ENCODE assay signal across 9 mouse cellular contexts in the genomic region with DNA sequence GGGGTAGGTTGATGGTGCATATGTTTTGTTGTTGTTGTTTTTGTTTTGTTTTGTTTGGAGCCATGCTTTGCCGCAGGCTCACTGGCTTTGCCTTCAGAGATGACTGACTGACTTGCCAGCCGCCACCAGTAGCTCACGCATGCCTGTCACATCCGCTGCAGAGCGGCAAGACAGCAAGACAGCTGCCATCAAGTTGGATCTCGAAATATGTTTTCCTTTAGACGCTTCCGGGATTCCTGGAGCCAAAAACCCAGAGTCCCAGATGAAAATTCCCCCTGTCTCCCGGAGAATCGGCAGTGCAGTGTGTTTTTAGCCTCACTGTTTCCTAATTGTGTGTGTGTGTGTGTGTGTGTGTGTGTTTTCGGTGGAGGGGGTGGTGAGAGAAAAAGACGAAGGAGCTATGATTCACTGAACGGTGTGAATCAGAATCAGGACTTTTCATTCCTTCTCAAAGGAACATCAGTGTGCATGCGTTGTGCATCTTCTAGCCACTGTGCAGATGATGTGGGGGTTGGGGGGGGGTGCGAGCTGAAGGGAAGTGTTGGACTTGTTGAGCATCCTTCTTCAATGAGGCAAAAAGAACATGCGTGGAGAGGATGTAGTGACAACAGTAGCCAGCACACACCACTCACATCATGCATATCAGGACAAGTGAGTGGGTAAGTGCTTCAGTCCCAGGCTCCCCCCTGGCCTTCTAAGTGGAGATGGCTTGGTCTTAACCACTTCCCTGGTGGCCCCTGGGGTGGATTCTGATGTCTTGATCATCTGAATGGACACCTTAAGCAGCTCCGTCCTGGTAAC.
DNase-seq lines count a peak whose midpoint lies in the region; ATAC-seq and TF ChIP-seq lines count a peak whose summit lies in the region.
"Had no signal": no experiment of that assay in that cellular context is flagged by ENCODE, and none has a peak within 500 bp of the region (broad histone marks: within the 10 kb centered on the region; RNA-seq: fewer than 3 reads in every experiment).

No protein-coding gene starts in this region.

- peak overlapping the region; percentile 76; the same call in 1 of the 2 replicates for H3K27ac ChIP-seq in testis, adult 2 months (ENCODE audit: control insufficient read depth, insufficient read depth, low read depth, low read length)
- no peak overlapping the region for H3K27ac ChIP-seq in small intestine, adult 2 months (ENCODE audit: insufficient read depth, low read depth, low read length)

- no peak for ATAC-seq in megakaryocyte-erythroid progenitor cell, adult 5-6 weeks (replicated peaks; ENCODE audit: low FRiP score, low TSS enrichment, poor library complexity, severe bottlenecking)

- H3K4me1 ChIP-seq in testis, adult 2 months (ENCODE audit: control insufficient read depth, insufficient read depth, low read length) = peaks cover 13% of the 10 kb centered on the region
- peaks cover 9% of the 10 kb centered on the region for H3K4me1 ChIP-seq in small intestine, adult 2 months (ENCODE audit: control insufficient read depth, insufficient read depth, insufficient read length, low read length)

- WGBS in small intestine, adult 2 months = 71% methylated on average over 17 of the region's 17 CpGs

- no peak for TF ChIP-seq CTCF in testis, adult 2 months (IDR thresholded peaks at IDR 0.05; ENCODE audit: control insufficient read depth, insufficient read depth, insufficient replicate concordance, low read depth, low read length)
- no peak for TF ChIP-seq CTCF in small intestine, adult 2 months (IDR thresholded peaks at IDR 0.05; ENCODE audit: extremely low read depth, insufficient read length, insufficient replicate concordance, low read depth, low read length)

- intact Hi-C loops in left cerebral cortex, postnatal 25 days (cut with DNase I) = loop anchor here (5.0 kb wide), 1 partner anchor 77 kb away; no protein-coding TSS in a partner anchor

- peak overlapping the region; percentile 88 for H3K4me3 ChIP-seq in testis, adult 2 months (ENCODE audit: control insufficient read depth, low read depth, low read length)
- peak overlapping the region; percentile 14; the same call in 1 of the 2 replicates for H3K4me3 ChIP-seq in small intestine, adult 2 months (ENCODE audit: low read depth, low read length)
- H3K4me3 ChIP-seq: megakaryocyte, embryonic 14.5 days had no signal

- DNase-seq in heart, adult 18-20 months = peak; percentile 39 to 42
- no peak for DNase-seq in heart, adult 8-10 months (ENCODE audit: low spot score)
- no peak for DNase-seq in testis, postnatal 10 days (ENCODE audit: low spot score)
- DNase-seq in left cerebral cortex, postnatal 25 days (ENCODE audit: low spot score in 2 of 2) = peak; percentile 24 to 80
- no peak for DNase-seq in embryo, embryonic 11 days

- no peaks in the 10 kb centered on the region for H3K27me3 ChIP-seq in testis, adult 2 months (ENCODE audit: control insufficient read depth, insufficient read depth, low read length)
- no peaks in the 10 kb centered on the region for H3K27me3 ChIP-seq in small intestine, adult 2 months (ENCODE audit: control insufficient read depth, insufficient read depth, low read length)

- H3K36me3 ChIP-seq in testis, adult 2 months (ENCODE audit: control insufficient read depth, insufficient read depth, low read length) = no peaks in the 10 kb centered on the region
- no peaks in the 10 kb centered on the region for H3K36me3 ChIP-seq in small intestine, adult 2 months (ENCODE audit: control insufficient read depth, insufficient read depth, low read length)

- no peak for TF ChIP-seq POLR2A in testis, adult 2 months (IDR thresholded peaks at IDR 0.05; ENCODE audit: control insufficient read depth, low read depth, low read length)
- TF ChIP-seq POLR2A in small intestine, adult 2 months (IDR thresholded peaks at IDR 0.05; ENCODE audit: low read depth, low read length) = no peak

Comparison
In these comparisons a context has a peak if more than half of its experiments do, and no peak if none do; other contexts are left out.
1. DNase-seq: peak in heart, adult 18-20 months (2 of 2) and left cerebral cortex, postnatal 25 days (2 of 2); none in heart, adult 8-10 months (single experiment), testis, postnatal 10 days (single experiment) and embryo, embryonic 11 days (single experiment).